Mouse (Mus musculus) spleen, adult 2 months (tissue): Measurements from ENCODE around the gene Tada2a. TPM values are rescaled to one million over a fixed set of nuclear protein-coding genes. Genes with fewer than 3 reads are reported as not detected.

Experiments
- DNase-seq, 2 experiments: peaks; one replicate each; pipeline versions ENCODE4 v3.0.0 to v3.0.0-alpha.2; 2012 to 2021; ENCODE audit warnings: low spot score in 2 of 2, low read depth in 1 of 2
- H3K27ac ChIP-seq: fragments of 200-500 bp; 2 replicates; pipeline ENCODE4 v1.5.1; 2012; ENCODE audit warnings: low read length, inconsistent platforms; ENCODE audit not compliant: insufficient read depth
- H3K27me3 ChIP-seq: fragments of 200-500 bp; 2 replicates; pipeline ENCODE4 v1.6.1; 2012; ENCODE audit warnings: mild to moderate bottlenecking, moderate library complexity, low read length, inconsistent platforms; ENCODE audit not compliant: control insufficient read depth, insufficient read depth
- H3K36me3 ChIP-seq: fragments of 200-500 bp; 2 replicates; pipeline ENCODE4 v1.6.1; 2012; ENCODE audit warnings: mild to moderate bottlenecking, low read length, inconsistent platforms; ENCODE audit not compliant: control insufficient read depth, insufficient read depth
- H3K4me1 ChIP-seq: fragments of 200-500 bp; 2 replicates; pipeline ENCODE4 v1.6.1; 2011; ENCODE audit warnings: inconsistent platforms; ENCODE audit not compliant: control insufficient read depth, insufficient read depth, insufficient read length
- H3K4me3 ChIP-seq: fragments of 200-500 bp; 2 replicates; pipeline ENCODE4 v1.5.1; 2011; ENCODE audit warnings: mild to moderate bottlenecking, inconsistent platforms; ENCODE audit not compliant: insufficient read depth, insufficient read length; ENCODE audit errors: extremely low read depth
- CTCF ChIP-seq: fragments of 200-500 bp; IDR thresholded peaks from 2 replicates; pipeline ENCODE4 v1.5.1; 2011; ENCODE audit warnings: mild to moderate bottlenecking, inconsistent platforms; ENCODE audit not compliant: insufficient read depth, insufficient read length, insufficient replicate concordance; ENCODE audit errors: extremely low read depth
- POLR2A ChIP-seq: fragments of 200-500 bp; IDR thresholded peaks from 2 replicates; pipeline ENCODE4 v1.6.1; 2011; ENCODE audit warnings: low read depth, low read length, inconsistent platforms
- WGBS: fragments of 180-500 bp; shearing (Covaris S2); methylation state at CpG from one replicate; pipeline ENCODE4 v1.1.7; 2018; 5-methylcytosine and 5-hydroxymethylcytosine counted together
- polyA plus RNA-seq: library from polyadenylated mRNA; depleted of rRNA; stranded (reverse); fragments of >200 nt; gene quantifications from 2 replicates; pipeline ENCODE4 v1.2.3, GENCODE M21; 2012

Tada2a gene
- polyA plus RNA-seq, 1 experiment: 2.8 TPM

GRCm38 (mm10) chr11:84072904-84073651 lies 56.3 kb downstream of the Tada2a start:
- Histone ChIP-seq H3K27me3 (peaks cover 7% of the 10 kb centered on the region), H3K4me1 (peaks cover 4% of the 10 kb centered on the region; the same call in 1 of the 2 replicates), H3K27ac (no peak overlapping the region), H3K36me3 (no peaks in the 10 kb centered on the region), H3K4me3 (no peak overlapping the region)
- DNase-seq: no peak
- WGBS: 67% methylated on average over 9 of the region's 9 CpGs
- TF ChIP-seq POLR2A (no peak), CTCF (no peak)

DNA sequence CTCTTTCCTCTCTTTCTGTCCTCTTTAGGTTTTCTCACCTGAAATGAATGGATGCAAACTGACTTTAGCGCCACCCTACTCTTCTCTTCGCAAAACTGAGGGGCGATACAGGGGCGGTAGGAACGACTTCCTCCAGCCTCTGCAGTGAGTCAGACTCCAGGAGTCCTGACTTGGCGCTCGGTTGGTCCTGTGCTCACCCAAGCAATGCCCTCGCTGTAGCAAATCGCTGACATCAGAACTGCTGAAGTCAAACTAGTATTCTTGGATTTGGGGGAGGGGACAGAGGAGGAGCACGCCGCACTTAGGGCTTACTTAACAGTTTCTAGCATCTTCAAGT lies 60.4 kb downstream of the Tada2a start, which contains the start of gene Dusp14:
Dusp14 (minus strand) TSS at position 228 of the 337 bp plus-strand sequence.
- Histone ChIP-seq H3K36me3 (no peaks in the 10 kb centered on the region), H3K27ac (no peak within 1 kb of the TSS), H3K4me1 (peaks cover 8% of the 10 kb centered on the region), H3K4me3 (peak within 1 kb of the TSS; percentile 66), H3K27me3 (peaks cover 17% of the 10 kb centered on the region)
- no peak for DNase-seq
- 8% methylated on average over 11 of the region's 11 CpGs for WGBS
- TF ChIP-seq POLR2A: no peak
- TF ChIP-seq CTCF: no peak

- peak; percentile 14 to 33 for DNase-seq
- WGBS: 3% methylated on average over 62 of the region's 63 CpGs
- H3K36me3 ChIP-seq: no peaks in the 10 kb centered on the region
- H3K27ac ChIP-seq: no peak overlapping the region
- H3K4me1 ChIP-seq: peaks cover 8% of the 10 kb centered on the region
- H3K27me3 ChIP-seq: peaks cover 17% of the 10 kb centered on the region
- TF ChIP-seq CTCF: no peak
- no peak for TF ChIP-seq POLR2A
- peak overlapping the region; percentile 66 for H3K4me3 ChIP-seq
These were observed 61.0 kb downstream of the Tada2a start for GRCm38 (mm10) chr11:84068191-84069033.

GRCm38 (mm10) chr11:84067720-84068190 lies 61.6 kb downstream of the Tada2a start:
- 6% methylated on average over 21 of the region's 21 CpGs for WGBS
- no peak for TF ChIP-seq CTCF
- TF ChIP-seq POLR2A: no peak
- DNase-seq: no peak
- Histone ChIP-seq H3K27me3 (peaks cover 17% of the 10 kb centered on the region), H3K27ac (no peak overlapping the region), H3K4me1 (peaks cover 8% of the 10 kb centered on the region), H3K4me3 (peak overlapping the region; percentile 66), H3K36me3 (no peaks in the 10 kb centered on the region)

- no peak for DNase-seq
- Histone ChIP-seq H3K4me1 (peaks cover 8% of the 10 kb centered on the region), H3K27me3 (peaks cover 17% of the 10 kb centered on the region), H3K27ac (no peak overlapping the region), H3K36me3 (no peaks in the 10 kb centered on the region), H3K4me3 (no peak overlapping the region; the same call in 1 of the 2 replicates)
- TF ChIP-seq CTCF: no peak
- WGBS: 12% methylated on average over 18 of the region's 18 CpGs
These were observed 62.3 kb downstream of the Tada2a start for GRCm38 (mm10) chr11:84066927-84067645.

DNA sequence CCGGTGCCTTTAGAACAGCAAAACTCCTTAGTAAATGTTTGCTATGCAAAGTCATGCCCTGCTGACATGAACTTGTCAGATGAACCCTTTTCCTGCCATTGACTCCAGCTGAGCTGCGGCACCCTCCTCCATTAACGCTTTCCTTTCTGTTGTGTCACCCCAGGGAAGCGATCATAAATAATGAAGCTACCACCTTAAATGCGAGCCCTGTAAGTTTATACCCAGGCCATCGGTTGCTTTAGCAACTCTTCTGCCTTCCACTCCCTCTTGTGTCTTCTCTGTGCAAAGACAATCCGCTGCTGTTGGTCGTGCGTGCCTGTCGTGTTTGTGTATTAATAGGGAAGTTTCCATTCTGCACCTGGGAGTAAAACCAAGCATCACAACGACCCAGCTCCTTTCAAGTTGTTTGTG lies 63.3 kb downstream of the Tada2a start:
- H3K4me1 ChIP-seq: peaks cover 8% of the 10 kb centered on the region
- peaks cover 17% of the 10 kb centered on the region for H3K27me3 ChIP-seq
- TF ChIP-seq CTCF (no peak), POLR2A (no peak)
- H3K36me3 ChIP-seq: no peaks in the 10 kb centered on the region
- no peak overlapping the region for H3K27ac ChIP-seq
- WGBS: 4% methylated on average over 11 of the region's 11 CpGs
- H3K4me3 ChIP-seq: no peak overlapping the region
- DNase-seq: no peak

DNA sequence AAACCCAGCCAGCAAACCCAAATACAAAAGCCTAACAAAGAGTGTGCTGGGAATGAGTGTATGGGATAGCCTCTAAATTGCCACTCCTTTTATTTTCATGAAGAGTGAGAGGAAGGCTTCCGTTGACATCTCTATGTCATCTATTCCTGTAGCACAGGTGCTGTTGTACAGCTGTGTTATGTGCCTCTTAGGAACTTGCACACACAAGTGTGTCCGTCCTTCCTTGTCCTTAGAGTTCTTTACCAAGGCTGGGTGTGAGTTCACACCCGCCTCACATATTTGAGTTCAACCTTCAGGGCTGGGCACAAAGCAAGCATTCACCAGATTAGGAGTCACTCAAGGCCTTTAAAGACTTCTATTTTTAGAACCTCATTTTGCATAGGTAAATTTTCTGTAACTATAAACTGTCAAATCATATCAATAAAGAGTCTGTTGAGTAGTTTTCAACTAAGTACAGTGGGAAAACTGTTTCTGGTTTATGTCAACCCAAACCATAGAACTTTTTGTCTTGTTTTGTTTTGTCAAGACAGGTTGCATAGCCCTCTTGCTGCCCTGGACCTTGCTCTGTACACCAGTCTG lies 65.7 kb downstream of the Tada2a start:
- peaks cover 15% of the 10 kb centered on the region for H3K27me3 ChIP-seq
- DNase-seq: no peak
- 87% methylated on average over 3 of the region's 3 CpGs for WGBS
- H3K4me3 ChIP-seq: no peak overlapping the region
- no peaks in the 10 kb centered on the region for H3K36me3 ChIP-seq
- TF ChIP-seq CTCF (no peak), POLR2A (no peak)
- H3K4me1 ChIP-seq: peaks cover 7% of the 10 kb centered on the region
- H3K27ac ChIP-seq: no peak overlapping the region
